Mouse (Mus musculus) layer of hippocampus, adult 18-20 months (tissue): ENCODE data around the gene Olfr683. TPM values are rescaled to one million over a fixed set of nuclear protein-coding genes. Genes with fewer than 3 reads are reported as not detected.
A peak's percentile ranks its signal among the peaks of the same experiment; 100 is the strongest.
"Not testable (repeated sequence)": the region's sequence is repeated elsewhere in the genome, so short reads cannot be mapped to it uniquely, and the experiment has no call there.

Source experiments
- DNase-seq, 2 experiments: peaks; one replicate each; pipeline ENCODE4 v3.0.0; 2022; ENCODE audit warnings: low spot score in 2 of 2
- long read RNA-seq: library from polyadenylated mRNA; stranded (forward); transcript quantifications from one replicate; pipeline ENCODE4 v2.0.0, GENCODE M21; 2021
- total RNA-seq, 2 experiments: library from RNA; stranded (reverse); gene quantifications; 2 replicates each; pipeline ENCODE4 v1.2.3; 2021

Gene Olfr683
- not detected for total RNA-seq
- long read RNA-seq = 0 reads

GRCm38 (mm10) chr7:105146912-105147311 is at the start of gene Olfr683:
Gene Olfr683 (minus strand): TSS chr7:105147012.
- no peak for DNase-seq

DNA sequence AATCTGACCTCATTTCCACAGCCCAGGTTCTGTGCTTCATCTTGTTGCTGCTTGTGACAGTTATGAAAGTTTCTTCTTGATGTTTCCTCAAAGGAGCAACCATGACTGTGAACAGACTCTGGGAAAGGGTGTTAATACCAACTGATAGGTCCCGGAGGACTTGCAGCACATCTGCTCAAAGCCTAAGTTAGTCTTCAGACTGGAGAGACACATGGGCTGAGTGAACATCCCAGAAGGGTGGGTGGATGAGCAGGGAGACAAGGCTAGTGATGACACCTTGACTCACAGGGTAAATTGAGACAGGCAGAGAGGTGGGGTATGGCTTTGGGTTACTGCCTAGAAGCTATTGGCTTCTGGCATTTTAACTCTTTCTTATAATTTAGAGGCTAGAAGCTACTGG is 39.1 kb upstream of the Olfr683 start, which contains the start of gene Olfr685:
TSS of gene Olfr685 (minus strand) at position 101 of the 400 bp plus-strand sequence.
- no peak for DNase-seq

DNA sequence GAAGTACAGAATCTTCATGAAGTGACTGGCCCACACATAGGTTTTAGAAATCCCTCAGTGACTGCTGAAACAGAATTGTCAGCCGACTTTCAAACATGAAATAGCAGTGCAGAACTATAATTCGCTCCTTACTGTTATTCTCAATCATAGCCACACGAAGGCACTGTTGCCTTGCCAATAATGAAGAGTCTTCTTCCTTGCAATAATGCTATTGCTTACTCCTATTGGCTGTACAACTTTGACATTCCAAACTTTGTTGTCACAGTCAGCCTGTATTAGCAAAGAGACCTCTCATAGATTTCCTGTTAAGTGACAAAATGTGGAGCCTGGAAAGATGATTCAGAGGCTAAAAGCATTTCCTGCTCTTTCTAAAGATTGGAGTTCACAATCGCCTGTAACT is 24.0 kb upstream of the Olfr683 start:
- DNase-seq = peak in 1 of 2 experiments; percentile 60

GRCm38 (mm10) chr7:105163553-105163952 is 16.7 kb upstream of the Olfr683 start, which contains the start of gene Olfr684:
Gene Olfr684 (minus strand): TSS chr7:105163653.
- DNase-seq = no peak

DNA sequence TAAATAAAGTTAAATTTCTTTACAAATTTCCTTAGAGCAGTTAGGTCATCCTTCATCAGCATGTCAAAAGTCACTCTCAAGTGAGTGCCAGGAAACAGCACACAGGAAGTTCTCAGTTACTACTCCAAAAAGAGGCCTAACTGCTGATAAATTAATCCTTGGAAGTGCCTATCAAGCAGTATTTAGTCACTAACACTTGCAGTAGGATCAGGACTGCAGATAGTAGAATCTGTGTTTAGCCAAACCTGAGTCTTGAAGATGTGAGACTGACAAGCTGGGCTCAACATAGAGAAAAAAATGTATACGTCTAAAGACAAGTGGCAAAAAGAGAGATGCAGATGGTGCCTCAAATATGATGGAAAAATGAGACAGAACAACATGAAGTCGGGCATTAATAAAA is 5.5 kb downstream of the Olfr683 start:
- DNase-seq = no peak

DNA sequence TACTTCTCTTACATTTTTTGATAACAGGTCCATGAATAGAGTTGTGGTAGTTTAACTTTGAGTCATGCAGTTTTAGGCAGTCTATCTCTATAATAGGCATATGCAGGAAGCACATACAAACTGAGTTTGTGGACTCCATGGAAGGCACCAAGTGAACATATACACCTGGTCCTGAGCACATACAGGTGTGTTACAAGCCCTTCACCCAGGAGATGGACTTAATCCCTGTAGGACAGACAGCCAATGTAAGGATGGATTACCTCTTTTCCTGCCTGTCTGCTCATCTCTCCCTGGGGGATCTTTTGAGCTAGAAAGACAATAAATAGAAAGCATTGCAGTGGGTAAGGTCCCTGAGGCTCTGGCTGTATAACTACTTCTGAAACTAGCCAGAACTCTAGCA is 30.3 kb downstream of the Olfr683 start, which contains the start of gene Olfr681:
TSS of gene Olfr681 (plus strand) at position 301 of the 400 bp plus-strand sequence.
- no peak for DNase-seq

DNA sequence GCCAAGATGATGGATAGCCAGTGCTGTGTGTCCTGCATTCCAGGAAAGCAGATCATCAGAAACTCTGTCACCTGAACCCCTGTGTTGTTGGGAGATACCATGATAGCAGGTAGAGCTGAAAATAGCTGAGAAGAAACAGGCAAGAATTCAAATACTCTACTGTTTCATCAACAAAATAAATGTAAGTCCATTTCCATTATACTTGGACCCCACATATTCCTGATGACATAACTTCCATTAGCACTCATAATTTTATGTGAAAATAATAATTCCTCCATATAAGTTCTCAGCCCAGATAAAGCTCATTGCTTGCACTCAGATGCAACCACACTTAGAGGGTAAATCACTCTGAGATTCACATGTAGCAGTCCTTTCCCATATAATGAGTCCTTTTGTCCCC is 54.1 kb downstream of the Olfr683 start, which contains the start of gene Olfr680-ps1:
TSS of gene Olfr680-ps1 (minus strand) at position 101 of the 400 bp plus-strand sequence.
- DNase-seq = not testable (repeated sequence)

Other genes starting within 250 kb of the Olfr683 start
- not detected for gene Olfr667, start 225.5 kb downstream of the Olfr683 start, total RNA-seq
- gene Olfr668, start 219.0 kb downstream of the Olfr683 start, total RNA-seq = not detected
- not detected for gene Olfr669, start 212.8 kb downstream of the Olfr683 start, total RNA-seq
- not detected for gene Olfr670, start 184.4 kb downstream of the Olfr683 start, total RNA-seq
- not detected for gene Olfr671, start 167.9 kb downstream of the Olfr683 start, total RNA-seq
- gene Olfr672, start 145.0 kb downstream of the Olfr683 start, total RNA-seq = not detected
- not detected for gene Olfr675, start 118.6 kb downstream of the Olfr683 start, total RNA-seq
- gene Olfr676, start 114.3 kb downstream of the Olfr683 start, total RNA-seq = not detected
- not detected for gene Olfr677, start 95.6 kb downstream of the Olfr683 start, total RNA-seq
- not detected for gene Olfr678, start 82.5 kb downstream of the Olfr683 start, total RNA-seq
- gene Olfr679, start 65.8 kb downstream of the Olfr683 start, total RNA-seq = not detected
- not detected for gene Olfr680-ps1, start 54.2 kb downstream of the Olfr683 start, total RNA-seq
- not detected for gene Olfr681, start 30.2 kb downstream of the Olfr683 start, total RNA-seq
- gene Olfr684, start 16.6 kb upstream of the Olfr683 start, total RNA-seq = not detected
- not detected for gene Olfr685, start 39.0 kb upstream of the Olfr683 start, total RNA-seq
- gene Olfr686, start 60.5 kb upstream of the Olfr683 start, total RNA-seq = not detected
- gene Olfr688, start 141.1 kb upstream of the Olfr683 start, total RNA-seq = not detected
- gene Olfr689, start 164.2 kb upstream of the Olfr683 start, total RNA-seq = not detected
- gene Olfr690, start 187.1 kb upstream of the Olfr683 start, total RNA-seq = under 1 TPM; 0.25 to 0.64 TPM
- under 1 TPM; 0.35 to 0.36 TPM for gene Olfr691, start 195.3 kb upstream of the Olfr683 start, total RNA-seq
- not detected for gene Olfr692, start 221.2 kb upstream of the Olfr683 start, total RNA-seq
- not detected for gene Gm5901, start 228.0 kb upstream of the Olfr683 start, total RNA-seq